Mouse (Mus musculus): ENCODE data around the gene Dnah6.

- TF ChIP-seq CTCF (IDR thresholded peaks at IDR 0.05; ENCODE audit: extremely low read depth, insufficient read length, insufficient replicate concordance, low read depth, low read length), result no peak
- no peak for TF ChIP-seq POLR2A (IDR thresholded peaks at IDR 0.05; ENCODE audit: low read depth, low read length)
These were observed 206.9 kb downstream of the Dnah6 start for GRCm38 (mm10) chr6:73014317-73015160.
